Mouse (Mus musculus) c-Kit-positive CD71-negative TER-119-negative erythroid progenitor cells, embryonic 14.5 days (primary cell): ENCODE measurements around the gene Clnk.

Source experiments
- DNase-seq: peaks from one replicate; pipeline ENCODE4 v3.0.0-alpha.2; 2013; ENCODE audit warnings: low read depth

Gene Clnk

GRCm38 (mm10) chr5:38857591-38857990 lies 19.0 kb downstream of the Clnk start:
- no peak for DNase-seq

- no peak for DNase-seq
These were observed 26.4 kb downstream of the Clnk start for GRCm38 (mm10) chr5:38850171-38850570.

- DNase-seq: no peak
These were observed 31.1 kb downstream of the Clnk start for GRCm38 (mm10) chr5:38845529-38845928.

- no peak for DNase-seq
These were observed 32.3 kb downstream of the Clnk start for GRCm38 (mm10) chr5:38844312-38844711.

- DNase-seq: no peak
These were observed 36.6 kb downstream of the Clnk start for GRCm38 (mm10) chr5:38839981-38840380.

GRCm38 (mm10) chr5:38827310-38827709 lies 49.3 kb downstream of the Clnk start:
- no peak for DNase-seq

- DNase-seq: no peak
These were observed 50.0 kb downstream of the Clnk start for GRCm38 (mm10) chr5:38826586-38826985.

- no peak for DNase-seq
These were observed 52.3 kb downstream of the Clnk start for GRCm38 (mm10) chr5:38824132-38824965.

- no peak for DNase-seq
These were observed 63.1 kb downstream of the Clnk start for GRCm38 (mm10) chr5:38813391-38814109.

- no peak for DNase-seq
These were observed 63.7 kb downstream of the Clnk start for GRCm38 (mm10) chr5:38812916-38813315.

GRCm38 (mm10) chr5:38812386-38812785 lies 64.2 kb downstream of the Clnk start:
- DNase-seq: no peak

- no peak for DNase-seq
These were observed 77.7 kb downstream of the Clnk start for GRCm38 (mm10) chr5:38798910-38799309.

GRCm38 (mm10) chr5:38795139-38795538 lies 81.5 kb downstream of the Clnk start:
- no peak for DNase-seq

GRCm38 (mm10) chr5:38791116-38791515 lies 85.5 kb downstream of the Clnk start:
- no peak for DNase-seq

GRCm38 (mm10) chr5:38788820-38789219 lies 87.8 kb downstream of the Clnk start:
- no peak for DNase-seq

- DNase-seq: no peak
These were observed 88.6 kb downstream of the Clnk start for GRCm38 (mm10) chr5:38787851-38788520.

GRCm38 (mm10) chr5:38786126-38786525 lies 90.5 kb downstream of the Clnk start:
- DNase-seq: no peak

GRCm38 (mm10) chr5:38785686-38786085 lies 90.9 kb downstream of the Clnk start:
- no peak for DNase-seq

GRCm38 (mm10) chr5:38781813-38782212 lies 94.8 kb downstream of the Clnk start:
- peak; percentile 37 for DNase-seq

GRCm38 (mm10) chr5:38780631-38781030 lies 96.0 kb downstream of the Clnk start:
- no peak for DNase-seq

- no peak for DNase-seq
These were observed 96.6 kb downstream of the Clnk start for GRCm38 (mm10) chr5:38780045-38780444.

GRCm38 (mm10) chr5:38775500-38775899 lies 101.1 kb downstream of the Clnk start:
- DNase-seq: no peak

- peak; percentile 24 for DNase-seq
These were observed 121.7 kb downstream of the Clnk start for GRCm38 (mm10) chr5:38754950-38755349.
